Mouse (Mus musculus) thymus, postnatal 0 days (tissue): ENCODE results near the gene Fkbp11. TPM values are rescaled to one million over a fixed set of nuclear protein-coding genes. Genes with fewer than 3 reads are reported as not detected.
A peak's percentile ranks its signal among the peaks of the same experiment; 100 is the strongest.

Source experiments
- DNase-seq: peaks from one replicate; pipeline ENCODE4 v3.0.0-alpha.2; 2015; ENCODE audit warnings: low spot score
- polyA plus RNA-seq: library from polyadenylated mRNA; unstranded; fragments of >200 nt; fragmentation: Nextera tagmentation; extraction: Ambion mirVana; gene quantifications from 2 replicates; pipeline ENCODE4 v1.2.1, GENCODE M21; 2015

Fkbp11 gene
- polyA plus RNA-seq, 1 experiment from 2014 or later, result 4.6 TPM

DNA sequence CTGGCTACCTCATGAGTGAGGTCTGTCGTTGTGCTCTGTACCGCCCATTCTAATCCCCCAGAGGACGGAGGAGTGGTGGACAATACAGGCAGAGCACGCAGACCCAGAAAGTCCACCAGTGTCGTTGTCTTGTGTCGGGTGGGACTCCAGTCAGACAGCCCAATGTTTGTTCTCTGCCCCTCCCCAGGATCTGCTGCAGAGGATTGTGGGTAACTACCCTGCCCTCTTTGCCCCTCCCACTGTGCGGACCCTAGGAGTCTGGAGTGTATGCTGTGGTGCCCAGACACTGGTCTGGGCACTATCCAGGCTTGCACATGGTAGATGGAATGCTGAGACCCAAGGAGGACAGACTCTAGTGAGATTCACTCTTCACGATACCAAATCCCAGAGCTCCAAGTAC is 31.8 kb downstream of the Fkbp11 start:
- DNase-seq, result no peak

DNA sequence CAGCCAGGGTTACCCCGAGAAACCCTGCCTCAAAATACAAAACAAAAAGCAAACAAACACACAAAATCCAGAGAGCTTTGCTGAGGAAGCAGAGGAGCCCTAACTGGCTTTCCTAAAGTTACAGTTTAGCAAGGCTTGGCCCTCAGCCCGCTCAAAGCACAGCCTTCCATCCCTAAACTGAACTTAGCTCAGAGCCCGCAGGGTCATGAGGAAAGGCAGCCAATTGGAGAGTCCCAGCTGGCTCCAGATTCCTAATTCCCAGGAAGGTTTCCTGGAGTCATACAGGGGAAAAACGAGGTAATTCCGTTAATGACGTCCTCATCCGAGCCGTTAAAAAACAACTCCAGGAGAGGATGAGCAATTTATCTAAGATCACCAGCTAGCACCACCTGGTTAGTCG is 32.3 kb downstream of the Fkbp11 start:
- DNase-seq, result no peak

DNA sequence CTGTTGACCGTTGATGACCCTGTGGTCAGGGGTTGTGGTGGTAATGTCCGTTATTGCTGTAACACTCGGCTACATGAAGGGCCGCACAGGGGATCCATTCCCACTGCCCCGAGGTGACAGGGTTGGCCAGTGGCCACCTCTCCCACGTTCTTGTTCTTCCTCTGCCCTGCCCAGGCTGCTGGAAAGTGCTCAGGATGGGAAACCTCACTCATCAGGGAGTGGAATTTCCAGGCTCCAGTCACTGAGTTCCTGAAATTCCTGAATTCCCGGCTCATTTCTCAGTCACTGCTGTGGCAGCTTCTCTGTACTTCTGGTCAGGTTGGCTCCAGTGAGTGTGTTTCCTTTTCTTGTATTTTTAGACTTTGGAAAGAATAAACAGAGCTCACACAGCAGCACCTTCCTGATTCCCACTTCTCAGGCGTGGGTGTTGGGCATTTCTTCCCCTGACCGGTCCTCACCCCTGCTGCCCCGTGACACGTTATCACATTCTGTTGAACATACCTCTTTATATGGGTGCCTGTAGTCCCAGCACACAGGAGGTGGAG is 35.8 kb downstream of the Fkbp11 start:
- DNase-seq, result no peak

DNA sequence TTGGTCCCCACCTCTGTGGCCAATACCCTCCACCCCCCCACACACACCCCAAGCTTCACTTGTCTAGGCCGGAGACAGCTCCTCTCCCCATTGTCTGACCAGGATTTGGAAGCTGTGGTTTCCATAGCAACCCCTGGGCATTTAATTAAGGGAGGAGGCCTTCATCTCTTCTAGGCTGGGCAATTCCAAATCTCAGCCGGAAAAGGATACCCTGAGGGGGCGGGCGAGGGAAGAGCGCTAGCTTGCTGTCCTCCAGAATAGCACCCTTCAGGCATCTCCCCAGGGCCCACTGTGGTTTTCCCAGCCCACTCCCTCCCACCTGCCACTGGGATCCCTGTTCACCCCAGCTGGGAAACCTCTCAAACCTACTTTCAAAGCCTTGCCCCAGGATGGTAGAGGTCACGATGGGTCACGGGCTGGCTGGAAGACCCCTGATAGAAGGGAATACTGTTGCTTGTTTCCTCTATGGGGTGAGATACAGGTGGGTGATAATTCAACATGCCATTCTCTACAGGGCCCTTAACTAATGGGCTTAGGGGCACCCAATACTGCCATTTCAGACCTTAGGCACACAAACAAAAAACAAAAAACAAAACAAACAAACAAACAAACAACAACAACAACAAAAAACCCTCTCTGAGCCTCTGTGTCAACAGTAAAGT is 36.4 kb downstream of the Fkbp11 start:
- DNase-seq, result no peak

DNA sequence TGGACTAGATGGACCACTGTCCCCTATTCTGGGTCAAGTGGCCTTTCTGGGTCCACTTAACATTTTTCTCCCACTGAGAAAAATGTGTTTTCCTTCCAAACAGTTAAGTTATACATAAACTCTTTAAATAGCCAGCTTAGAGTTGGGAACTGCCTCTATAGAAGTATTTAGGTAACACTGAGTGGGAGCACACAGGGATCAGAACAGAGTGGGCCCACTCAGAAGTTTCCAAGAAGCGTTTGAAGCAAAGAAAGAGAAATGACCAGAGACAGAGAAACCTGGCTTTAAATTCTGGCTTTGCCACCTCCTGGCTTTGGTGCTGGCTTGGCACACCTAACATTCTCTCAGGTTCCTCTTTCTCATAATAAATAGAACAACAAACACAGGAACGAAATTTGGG is 38.3 kb downstream of the Fkbp11 start:
- no peak for DNase-seq

DNA sequence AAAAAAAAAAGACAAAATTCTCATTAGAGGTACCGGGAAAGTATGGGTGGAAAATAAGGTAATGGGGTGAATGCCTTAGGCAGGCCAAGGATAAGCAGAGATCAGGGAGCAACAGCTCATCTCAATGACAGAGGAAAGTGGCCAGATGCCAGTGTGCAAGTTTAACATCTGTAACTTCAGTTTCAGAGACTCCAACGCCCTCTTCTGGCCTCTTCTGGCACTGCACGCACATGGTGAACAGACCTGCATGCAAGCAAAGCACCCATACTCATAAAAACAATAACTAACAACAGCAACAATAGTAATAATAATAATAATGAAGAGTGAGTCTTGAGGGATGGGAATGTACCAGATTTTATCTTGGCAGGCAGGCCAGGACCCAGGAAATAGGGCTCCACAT is 42.1 kb downstream of the Fkbp11 start:
- DNase-seq, result no peak

DNA sequence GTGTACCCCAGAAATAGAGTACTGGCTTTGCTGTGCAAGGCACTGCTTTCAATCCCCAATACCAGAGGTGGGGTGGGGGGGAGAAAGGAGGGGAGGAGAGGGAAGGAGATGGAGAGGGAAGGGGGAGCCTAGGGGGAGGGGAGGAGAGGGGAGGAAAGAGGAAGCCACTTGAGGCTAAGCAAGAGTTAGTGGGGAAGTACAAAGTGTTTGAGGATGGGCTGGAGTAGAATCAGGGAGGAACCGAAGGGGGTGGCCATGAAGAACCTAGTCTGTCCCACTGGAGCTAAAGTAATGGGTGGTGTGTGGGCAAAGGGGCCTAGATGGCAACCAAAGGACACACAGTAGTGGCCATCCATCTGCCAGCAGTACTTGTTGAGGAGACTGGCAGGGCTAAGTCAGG is 44.3 kb downstream of the Fkbp11 start:
- DNase-seq, result no peak

DNA sequence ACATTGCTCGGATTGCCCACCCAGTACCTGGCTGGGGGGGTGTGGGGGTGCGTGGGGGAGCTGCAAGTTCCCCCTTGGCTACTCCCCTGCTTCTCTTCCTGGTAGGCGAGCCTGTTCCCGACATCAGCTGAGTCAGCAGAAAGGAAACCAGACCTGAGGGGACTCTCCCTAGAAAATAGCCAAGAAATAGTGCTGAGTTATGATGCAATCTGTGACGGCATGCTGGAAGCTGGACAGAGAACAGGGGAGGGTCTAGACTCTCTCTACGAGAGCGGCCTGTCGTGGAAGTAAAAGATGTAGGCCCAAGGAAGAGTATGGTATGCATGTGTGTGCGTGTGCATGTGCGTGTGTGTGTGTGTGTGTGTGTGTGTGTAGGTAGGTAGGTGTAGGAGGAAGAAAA is 44.8 kb downstream of the Fkbp11 start:
- no peak for DNase-seq

DNA sequence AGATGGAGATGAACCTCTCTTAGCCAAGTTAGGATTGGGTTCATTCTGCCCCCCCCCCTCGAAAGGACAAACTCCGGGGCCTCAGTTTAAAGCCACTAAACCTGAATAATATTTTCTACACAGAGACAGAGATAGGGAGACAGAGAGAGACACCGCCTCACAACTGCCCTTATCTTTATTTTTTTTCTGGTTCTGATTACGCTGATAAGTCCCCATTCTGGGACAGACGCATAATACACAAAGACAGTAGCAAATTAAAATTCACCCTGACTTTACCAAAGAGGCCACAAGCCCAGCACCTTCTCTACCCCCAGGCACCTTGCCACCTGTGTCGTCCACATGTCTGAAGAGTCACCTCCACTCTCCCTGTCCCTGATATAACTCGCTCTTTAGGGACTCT is 46.4 kb downstream of the Fkbp11 start:
- no peak for DNase-seq

DNA sequence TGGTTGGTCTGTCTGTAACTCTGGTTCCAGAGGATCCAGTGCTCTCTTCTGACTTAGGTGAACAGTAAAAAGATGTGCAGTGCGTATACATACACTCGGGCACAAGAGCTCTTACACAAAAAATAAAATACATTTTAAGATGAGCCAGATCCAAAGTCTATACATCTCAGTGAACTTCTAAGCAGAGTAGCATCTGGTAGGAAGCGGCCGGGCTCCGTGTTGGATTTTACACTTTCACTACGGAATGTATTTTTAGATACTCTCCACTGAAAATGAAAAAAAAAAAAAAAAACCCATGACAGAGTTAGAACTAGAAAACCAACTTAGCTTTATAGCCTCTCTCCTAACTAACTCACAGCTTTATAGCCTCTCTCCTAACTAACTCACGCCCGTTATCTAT is 47.3 kb downstream of the Fkbp11 start:
- no peak for DNase-seq

DNA sequence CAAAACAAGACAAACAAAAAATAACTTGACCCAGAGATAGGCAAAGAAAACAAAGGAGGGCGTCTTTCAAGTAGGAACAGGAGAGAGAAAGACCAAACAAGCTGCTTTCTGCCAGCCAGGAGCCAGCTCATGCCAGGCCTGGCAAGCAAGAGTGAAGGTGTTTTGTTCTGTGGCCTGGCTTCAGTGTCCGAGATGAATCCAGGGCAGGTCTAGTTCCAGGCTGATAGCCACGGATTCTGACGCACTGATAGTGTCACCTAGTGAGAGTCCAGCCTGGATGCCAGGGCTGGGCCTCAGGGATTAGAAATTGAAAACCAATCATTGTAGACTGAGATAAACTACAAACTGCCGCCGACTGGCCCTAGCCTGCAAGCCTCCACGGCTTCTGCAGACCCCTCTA is 50.0 kb downstream of the Fkbp11 start:
- DNase-seq, result no peak

DNA sequence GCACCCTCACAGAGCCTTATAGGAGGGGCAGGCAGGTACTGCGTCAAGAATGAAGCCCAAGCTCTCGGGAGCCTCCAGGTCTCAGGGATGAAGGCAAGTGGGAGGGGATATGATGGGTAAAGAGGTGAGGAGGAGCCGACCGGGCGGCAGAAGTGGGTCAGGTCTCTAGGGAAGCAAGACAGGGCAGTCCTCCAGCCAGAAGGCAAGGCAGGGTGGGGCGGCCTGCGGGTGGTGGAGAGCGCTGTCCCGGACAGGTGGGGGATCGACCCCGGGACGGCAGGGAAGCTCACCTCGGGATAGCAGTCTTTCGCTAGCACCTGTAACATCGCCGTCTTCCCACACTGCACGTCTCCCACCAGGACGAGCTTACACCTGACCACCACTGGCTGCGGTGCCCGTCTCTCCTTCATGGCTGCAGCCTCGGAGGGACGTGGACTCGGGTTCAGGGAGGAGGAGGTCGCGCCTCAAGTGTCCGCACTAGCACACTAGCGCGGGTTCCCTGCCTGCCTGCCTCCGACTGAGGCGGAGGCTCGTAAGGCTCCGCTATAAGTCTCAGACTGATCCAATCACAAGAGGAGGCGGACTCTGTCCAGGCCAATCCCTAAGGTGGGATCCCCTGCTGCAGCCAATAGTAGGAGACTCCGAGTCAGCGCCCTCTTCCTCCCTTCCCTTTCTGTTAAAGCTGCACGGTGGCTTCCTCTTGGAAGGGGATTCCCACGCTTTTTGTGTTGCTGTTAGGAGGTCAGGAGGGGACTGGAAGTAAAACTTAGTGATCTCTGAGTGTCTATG is 50.9 kb downstream of the Fkbp11 start, which contains the start of gene Rnd1:
Rnd1 (minus strand) TSS at position 522 of the 789 bp plus-strand sequence.
- DNase-seq, result peak; percentile 80

DNA sequence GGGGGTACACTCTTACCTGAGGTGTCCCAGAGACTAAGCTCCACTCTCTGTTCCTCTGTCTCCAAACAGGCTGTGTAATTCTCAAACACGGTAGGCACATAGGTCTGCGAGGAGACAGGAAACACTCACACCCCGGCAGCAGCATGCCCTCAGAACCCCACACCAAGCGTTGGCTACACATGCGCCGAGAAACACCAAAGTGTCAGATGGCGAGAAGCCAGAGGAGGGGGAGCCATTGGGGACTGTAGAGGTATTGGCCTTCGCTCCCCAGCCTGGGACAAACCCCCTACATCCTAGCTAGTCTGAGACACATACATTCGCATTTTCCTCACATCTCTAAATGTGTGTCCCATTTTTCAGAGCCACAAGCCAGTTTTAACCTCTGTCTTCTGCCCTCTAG is 51.5 kb downstream of the Fkbp11 start:
- DNase-seq, result peak; percentile 49

DNA sequence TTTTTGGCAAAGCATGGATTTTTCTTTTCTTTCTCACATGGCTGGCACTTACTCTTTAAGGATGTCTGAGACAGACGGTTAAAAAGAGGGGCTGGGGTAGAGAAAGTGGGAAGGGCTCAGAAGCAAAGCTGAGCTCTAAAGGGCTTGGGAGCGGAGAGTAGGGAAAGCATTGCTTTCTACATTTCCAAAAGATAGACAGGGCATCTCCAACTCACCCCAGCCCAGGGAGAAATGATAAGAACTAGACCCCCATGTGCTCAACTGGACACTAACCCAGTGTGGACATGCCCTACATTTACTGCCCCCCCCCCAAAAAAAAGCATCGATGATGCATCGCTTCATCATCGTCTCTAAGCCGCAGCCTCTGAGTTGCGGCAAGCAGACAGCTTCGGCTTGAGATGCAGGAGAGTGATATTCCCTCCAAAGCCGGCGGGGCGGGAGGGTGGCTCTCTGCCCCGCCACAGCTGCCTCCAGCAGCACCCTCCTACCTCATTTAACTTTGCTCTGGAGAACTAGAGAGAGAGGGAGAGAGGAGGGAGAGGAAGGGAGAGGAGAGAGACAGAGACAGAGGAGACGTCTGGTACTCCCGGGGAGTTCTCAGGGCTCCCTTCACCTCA is 52.3 kb downstream of the Fkbp11 start:
- DNase-seq, result peak; percentile 10

DNA sequence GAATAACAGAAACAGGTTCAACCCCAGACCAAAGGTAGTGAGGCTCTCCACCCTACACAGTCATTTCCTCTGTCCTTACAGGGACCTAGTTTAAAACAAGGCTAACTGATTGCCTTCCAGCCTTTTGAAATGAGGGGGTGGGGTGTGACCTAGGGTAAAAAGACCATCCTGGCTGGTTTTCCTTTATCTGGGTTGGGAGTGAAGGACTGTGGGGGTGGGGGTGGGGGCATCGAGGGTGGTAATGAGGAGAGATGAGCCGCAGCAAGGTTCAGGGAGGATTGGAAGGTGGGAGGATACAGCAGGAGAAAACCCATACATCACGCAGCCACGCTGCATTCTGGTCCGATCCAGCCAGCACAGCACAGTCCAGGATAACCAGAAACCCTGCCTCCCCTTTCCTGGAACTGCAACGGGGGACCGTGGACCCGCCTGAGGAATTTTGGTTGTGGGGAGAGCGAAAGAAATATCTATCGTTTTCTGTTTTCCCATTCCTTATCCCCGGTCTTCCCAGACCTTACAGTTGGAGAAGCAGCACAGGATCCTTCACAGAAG is 52.9 kb downstream of the Fkbp11 start:
- DNase-seq, result no peak

Other genes starting within 250 kb of the Fkbp11 start
- gene Lalba, start 245.5 kb downstream of the Fkbp11 start, polyA plus RNA-seq, result 0.18 TPM in 1 of 2 replicates, not detected in the other
- not detected in 2 replicates for gene Olfr279, start 235.8 kb downstream of the Fkbp11 start, polyA plus RNA-seq
- gene Kansl2, start 193.9 kb downstream of the Fkbp11 start, polyA plus RNA-seq, result 98.8 and 108 TPM in 2 replicates
- 51.1 and 55.8 TPM in 2 replicates for gene Ccnt1, start 157.3 kb downstream of the Fkbp11 start, polyA plus RNA-seq
- not detected in 2 replicates for gene 4930415O20Rik, start 157.2 kb downstream of the Fkbp11 start, polyA plus RNA-seq
- 12.6 and 17.0 TPM in 2 replicates for gene Adcy6, start 118.1 kb downstream of the Fkbp11 start, polyA plus RNA-seq
- 8.5 and 9.6 TPM in 2 replicates for gene Cacnb3, start 97.4 kb downstream of the Fkbp11 start, polyA plus RNA-seq
- gene Ddx23, start 65.3 kb downstream of the Fkbp11 start, polyA plus RNA-seq, result 23.5 and 26.4 TPM in 2 replicates
- 1.1 and 1.7 TPM in 2 replicates for gene Rnd1, start 50.7 kb downstream of the Fkbp11 start, polyA plus RNA-seq
- 0.09 and 0.40 TPM in 2 replicates for gene Ccdc65, start 20.0 kb downstream of the Fkbp11 start, polyA plus RNA-seq
- gene Arf3, start 35.0 kb upstream of the Fkbp11 start, polyA plus RNA-seq, result 36.5 and 42.2 TPM in 2 replicates
- 0.85 TPM in 2 replicates for gene Wnt10b, start 50.0 kb upstream of the Fkbp11 start, polyA plus RNA-seq
- gene Wnt1, start 61.7 kb upstream of the Fkbp11 start, polyA plus RNA-seq, result 0.08 TPM in 1 of 2 replicates, not detected in the other
- gene Ddn, start 81.3 kb upstream of the Fkbp11 start, polyA plus RNA-seq, result 0.10 and 0.13 TPM in 2 replicates
- 103 and 107 TPM in 2 replicates for gene Prkag1, start 103.3 kb upstream of the Fkbp11 start, polyA plus RNA-seq
- 9.4 and 15.6 TPM in 2 replicates for gene Kmt2d, start 143.0 kb upstream of the Fkbp11 start, polyA plus RNA-seq
- gene Rhebl1, start 166.3 kb upstream of the Fkbp11 start, polyA plus RNA-seq, result 10.3 and 10.8 TPM in 2 replicates
- 0.78 and 0.85 TPM in 2 replicates for gene Dhh, start 170.3 kb upstream of the Fkbp11 start, polyA plus RNA-seq
- 27.8 and 31.9 TPM in 2 replicates for gene Lmbr1l, start 190.0 kb upstream of the Fkbp11 start, polyA plus RNA-seq
- gene Tuba1b, start 206.4 kb upstream of the Fkbp11 start, polyA plus RNA-seq, result 1,370 and 1,449 TPM in 2 replicates
- not detected in 2 replicates for gene Gm49450, start 225.4 kb upstream of the Fkbp11 start, polyA plus RNA-seq
- gene Tuba1a, start 225.5 kb upstream of the Fkbp11 start, polyA plus RNA-seq, result 227 and 236 TPM in 2 replicates